Mouse (Mus musculus) liver, embryonic 15.5 days (tissue): ENCODE data around the gene Mthfd1l. TPM values are rescaled to one million over a fixed set of nuclear protein-coding genes. Genes with fewer than 3 reads are reported as not detected.

Experiments used
- ATAC-seq: fragments of 200-750 bp; cut with Nextera tagmentation; 2 replicates; pipeline ENCODE4 v1.8.0; 2017; ENCODE audit warnings: moderate number of reproducible peaks, mild to moderate bottlenecking, moderate library complexity; ENCODE audit not compliant: insufficient read depth
- H3K27ac ChIP-seq: fragments of 300-500 bp; sonication (generic); replicated peaks from 2 replicates; pipeline ENCODE4 v1.5.1; 2015; ENCODE audit warnings: mild to moderate bottlenecking, inconsistent platforms
- H3K27me3 ChIP-seq: fragments of 300-500 bp; sonication (generic); 2 replicates; pipeline ENCODE4 v1.6.1; 2015; ENCODE audit warnings: mild to moderate bottlenecking, inconsistent platforms
- H3K36me3 ChIP-seq: fragments of 300-500 bp; sonication (generic); replicated peaks from 2 replicates; pipeline ENCODE4 v1.6.1; 2015; ENCODE audit warnings: moderate library complexity, mild to moderate bottlenecking, inconsistent platforms
- H3K4me1 ChIP-seq: fragments of 300-500 bp; sonication (generic); replicated peaks from 2 replicates; pipeline ENCODE4 v1.6.1; 2015; ENCODE audit warnings: inconsistent platforms
- H3K4me2 ChIP-seq: fragments of 300-500 bp; sonication (generic); 2 replicates; pipeline ENCODE4 v1.6.1; 2015; ENCODE audit warnings: moderate library complexity, mild to moderate bottlenecking, inconsistent platforms
- H3K4me3 ChIP-seq: fragments of 300-500 bp; sonication (generic); replicated peaks from 2 replicates; pipeline ENCODE4 v1.5.1; 2015; ENCODE audit warnings: mild to moderate bottlenecking, inconsistent platforms
- H3K9ac ChIP-seq: fragments of 300-500 bp; sonication (generic); 2 replicates; pipeline ENCODE4 v1.6.1; 2015; ENCODE audit warnings: moderate library complexity, mild to moderate bottlenecking, inconsistent platforms
- H3K9me3 ChIP-seq: fragments of 300-500 bp; sonication (generic); replicated peaks from 2 replicates; pipeline ENCODE4 v1.6.1; 2016; ENCODE audit warnings: inconsistent platforms
- WGBS: fragments of 180-500 bp; shearing (Covaris S2); methylation state at CpG from one replicate; pipeline ENCODE4 v1.1.7; 2015; ENCODE audit warnings: mixed read lengths; ENCODE audit not compliant: insufficient replicate concordance; 5-methylcytosine and 5-hydroxymethylcytosine counted together
- polyA plus RNA-seq: library from polyadenylated mRNA; unstranded; fragments of >200 nt; fragmentation: Nextera tagmentation; extraction: Ambion mirVana; gene quantifications from 2 replicates; pipeline ENCODE4 v1.2.1, GENCODE M21; 2015

Gene Mthfd1l
- polyA plus RNA-seq, 1 experiment from 2014 or later = 18.9 TPM

- Histone ChIP-seq H3K4me3 (no peak overlapping the region), H3K36me3 (peaks cover 12% of the 10 kb centered on the region; the same call in 1 of the 2 replicates), H3K27ac (no peak overlapping the region), H3K4me1 (0 out of 2 replicates have a peak, but pooled peaks cover 3% of the 10 kb centered on the region), H3K27me3 (no peaks in the 10 kb centered on the region), H3K9ac (no peak overlapping the region), H3K4me2 (no peak overlapping the region), H3K9me3 (no peaks in the 10 kb centered on the region)
- ATAC-seq = no peak
- 81% methylated on average over 10 of the region's 10 CpGs for WGBS
Measured at GRCm38 (mm10) chr10:4142816-4143215, 169.9 kb downstream of the Mthfd1l start.

- ATAC-seq = no peak
- Histone ChIP-seq H3K4me1 (0 out of 2 replicates have a peak, but pooled peaks cover 3% of the 10 kb centered on the region), H3K27me3 (no peaks in the 10 kb centered on the region), H3K27ac (no peak overlapping the region), H3K9me3 (no peaks in the 10 kb centered on the region), H3K4me2 (no peak overlapping the region), H3K36me3 (peaks cover 17% of the 10 kb centered on the region; the same call in 1 of the 2 replicates), H3K4me3 (no peak overlapping the region), H3K9ac (no peak overlapping the region)
- 68% methylated on average over 1 of the region's 1 CpGs for WGBS
Measured at GRCm38 (mm10) chr10:4143381-4143780, 170.5 kb downstream of the Mthfd1l start.

- 81% methylated on average over 16 of the region's 16 CpGs for WGBS
- H3K36me3 ChIP-seq = peaks cover 24% of the 10 kb centered on the region
- no peak for ATAC-seq
Measured at GRCm38 (mm10) chr10:4145080-4145807, 172.3 kb downstream of the Mthfd1l start.

DNA sequence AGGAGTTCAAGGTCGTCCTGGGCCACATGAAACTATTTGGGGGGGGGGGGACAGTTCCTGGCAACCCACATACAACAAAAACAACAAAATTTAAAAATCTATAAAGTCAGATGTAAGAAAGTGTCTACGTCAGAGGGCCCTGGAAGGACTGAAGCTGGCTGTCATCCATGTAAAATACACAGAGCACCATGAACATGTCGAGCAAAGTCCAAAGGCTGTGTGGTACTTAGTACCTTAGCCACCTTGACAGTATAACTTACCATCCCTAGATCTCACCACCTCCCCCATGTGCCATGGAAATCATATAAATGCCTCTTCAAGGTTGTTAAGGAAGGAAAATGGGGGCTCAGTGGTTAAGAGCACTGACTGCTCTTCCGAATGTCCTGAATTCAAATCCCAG lies 174.0 kb downstream of the Mthfd1l start:
- peaks cover 37% of the 10 kb centered on the region for H3K36me3 ChIP-seq
- WGBS = 74% methylated on average over 4 of the region's 4 CpGs
- no peak for ATAC-seq

More at GRCm38 (mm10) chr10:4145080-4145807, 172.3 kb downstream of the Mthfd1l start:
- Histone ChIP-seq H3K27ac (no peak overlapping the region), H3K27me3 (no peaks in the 10 kb centered on the region), H3K9me3 (no peaks in the 10 kb centered on the region), H3K4me1 (no peaks in the 10 kb centered on the region), H3K4me3 (no peak overlapping the region), H3K4me2 (no peak overlapping the region), H3K9ac (no peak overlapping the region)

GRCm38 (mm10) chr10:4151159-4151558 lies 178.2 kb downstream of the Mthfd1l start:
- no peaks in the 10 kb centered on the region for H3K27me3 ChIP-seq
- peaks cover 40% of the 10 kb centered on the region for H3K36me3 ChIP-seq
- H3K4me2 ChIP-seq = no peak overlapping the region
- no peaks in the 10 kb centered on the region for H3K9me3 ChIP-seq
- no peak overlapping the region for H3K27ac ChIP-seq
- no peak overlapping the region for H3K4me3 ChIP-seq
- H3K4me1 ChIP-seq = 0 out of 2 replicates have a peak, but pooled peaks cover 3% of the 10 kb centered on the region
- no peak overlapping the region for H3K9ac ChIP-seq
- 79% methylated on average over 4 of the region's 4 CpGs for WGBS
- no peak for ATAC-seq

More for the DNA sequence above, 174.0 kb downstream of the Mthfd1l start:
- no peak overlapping the region for H3K9ac ChIP-seq
- H3K4me2 ChIP-seq = no peak overlapping the region
- no peaks in the 10 kb centered on the region for H3K27me3 ChIP-seq
- no peak overlapping the region for H3K27ac ChIP-seq
- H3K4me1 ChIP-seq = no peaks in the 10 kb centered on the region
- no peaks in the 10 kb centered on the region for H3K9me3 ChIP-seq
- no peak overlapping the region for H3K4me3 ChIP-seq

- H3K27me3 ChIP-seq = no peaks in the 10 kb centered on the region
- no peak overlapping the region for H3K4me2 ChIP-seq
- ATAC-seq = no peak
- no peak overlapping the region for H3K27ac ChIP-seq
- no peaks in the 10 kb centered on the region for H3K9me3 ChIP-seq
- no peak overlapping the region for H3K9ac ChIP-seq
- 0 out of 2 replicates have a peak, but pooled peaks cover 3% of the 10 kb centered on the region for H3K4me1 ChIP-seq
- H3K36me3 ChIP-seq = peaks cover 46% of the 10 kb centered on the region
- WGBS = 76% methylated on average over 12 of the region's 12 CpGs
- H3K4me3 ChIP-seq = no peak overlapping the region
Measured at GRCm38 (mm10) chr10:4151862-4152776, 179.2 kb downstream of the Mthfd1l start.

DNA sequence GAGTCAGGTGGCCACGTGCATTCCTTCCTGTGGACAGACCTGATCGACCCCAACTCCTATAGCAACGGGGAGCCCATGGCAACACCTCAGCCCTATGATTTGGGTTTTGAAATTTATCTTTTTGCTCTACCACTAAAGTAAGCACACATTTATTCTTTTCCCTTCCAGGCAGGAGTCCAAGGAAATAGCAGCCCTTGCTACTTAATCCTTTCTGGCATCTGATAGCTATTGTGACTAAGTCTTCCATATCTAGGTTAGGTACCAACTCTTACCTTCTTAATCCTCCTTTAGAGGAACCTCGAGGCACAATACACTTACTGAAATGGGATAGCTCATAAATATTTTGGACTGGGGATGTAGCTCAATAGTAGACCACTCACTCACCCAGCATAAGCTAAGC lies 180.1 kb downstream of the Mthfd1l start:
- no peak overlapping the region for H3K27ac ChIP-seq
- 69% methylated on average over 4 of the region's 4 CpGs for WGBS
- peaks cover 41% of the 10 kb centered on the region for H3K36me3 ChIP-seq
- no peak overlapping the region for H3K9ac ChIP-seq
- H3K9me3 ChIP-seq = no peaks in the 10 kb centered on the region
- ATAC-seq = no peak
- H3K4me3 ChIP-seq = no peak overlapping the region
- 0 out of 2 replicates have a peak, but pooled peaks cover 3% of the 10 kb centered on the region for H3K4me1 ChIP-seq
- no peaks in the 10 kb centered on the region for H3K27me3 ChIP-seq
- no peak overlapping the region for H3K4me2 ChIP-seq

DNA sequence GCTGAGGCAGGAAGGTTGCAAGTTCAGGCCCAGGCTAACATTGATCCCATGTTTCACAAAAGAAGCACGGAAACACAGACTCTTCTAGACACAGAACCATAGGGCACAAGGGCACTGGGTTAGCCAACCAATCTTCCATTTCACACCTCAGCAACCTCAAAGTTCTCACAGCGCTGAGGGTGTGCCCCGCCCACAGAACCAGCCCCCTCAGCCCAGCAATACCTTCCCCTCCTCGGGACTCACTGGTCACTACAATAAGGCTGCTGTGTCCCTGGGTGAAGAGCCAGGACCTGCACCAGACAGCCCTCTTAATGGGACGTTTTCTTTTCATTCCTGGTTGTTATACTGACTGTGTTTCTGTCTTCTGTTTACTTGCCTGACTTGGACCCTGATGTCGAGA lies 181.1 kb downstream of the Mthfd1l start:
- Histone ChIP-seq H3K4me1 (peaks cover 3% of the 10 kb centered on the region; the same call in 1 of the 2 replicates), H3K27me3 (no peaks in the 10 kb centered on the region), H3K4me2 (no peak overlapping the region), H3K27ac (no peak overlapping the region), H3K9ac (no peak overlapping the region), H3K9me3 (no peaks in the 10 kb centered on the region), H3K36me3 (peaks cover 32% of the 10 kb centered on the region), H3K4me3 (no peak overlapping the region)
- ATAC-seq = no peak
- WGBS = 60% methylated on average over 6 of the region's 6 CpGs

DNA sequence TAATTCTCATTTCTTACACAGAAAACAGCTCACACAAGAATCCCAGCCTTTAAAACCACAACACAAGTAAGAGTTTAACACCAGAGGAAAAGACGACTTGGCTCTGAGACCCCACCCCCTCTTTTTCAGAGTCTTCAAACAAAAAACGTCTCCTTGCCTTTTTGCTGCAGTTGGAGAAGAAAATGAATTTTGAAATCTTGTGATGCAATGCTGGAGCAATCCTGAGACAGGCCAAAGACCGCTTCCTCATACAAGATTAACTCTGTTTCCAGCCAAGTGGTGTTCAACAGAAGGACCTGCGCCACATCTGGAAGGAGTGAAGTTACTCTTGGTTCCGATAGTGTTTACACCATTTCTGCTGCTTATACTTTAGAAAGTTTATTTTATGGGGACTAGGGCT lies 182.6 kb downstream of the Mthfd1l start:
- H3K9me3 ChIP-seq = no peaks in the 10 kb centered on the region
- H3K36me3 ChIP-seq = peaks cover 19% of the 10 kb centered on the region
- peaks cover 3% of the 10 kb centered on the region; the same call in 1 of the 2 replicates for H3K4me1 ChIP-seq
- no peak overlapping the region for H3K9ac ChIP-seq
- H3K27me3 ChIP-seq = no peaks in the 10 kb centered on the region
- no peak overlapping the region for H3K27ac ChIP-seq
- no peak for ATAC-seq
- H3K4me3 ChIP-seq = no peak overlapping the region
- H3K4me2 ChIP-seq = no peak overlapping the region
- WGBS = 68% methylated on average over 5 of the region's 5 CpGs

- H3K36me3 ChIP-seq = peaks cover 9% of the 10 kb centered on the region
- WGBS = 70% methylated on average over 5 of the region's 5 CpGs
- no peak overlapping the region for H3K27ac ChIP-seq
- no peaks in the 10 kb centered on the region for H3K9me3 ChIP-seq
- peaks cover 9% of the 10 kb centered on the region; the same call in 1 of the 2 replicates for H3K4me1 ChIP-seq
- H3K9ac ChIP-seq = no peak overlapping the region
- H3K27me3 ChIP-seq = no peaks in the 10 kb centered on the region
- H3K4me3 ChIP-seq = no peak overlapping the region
- H3K4me2 ChIP-seq = no peak overlapping the region
- ATAC-seq = no peak
Measured at GRCm38 (mm10) chr10:4158533-4158932, 185.6 kb downstream of the Mthfd1l start.

DNA sequence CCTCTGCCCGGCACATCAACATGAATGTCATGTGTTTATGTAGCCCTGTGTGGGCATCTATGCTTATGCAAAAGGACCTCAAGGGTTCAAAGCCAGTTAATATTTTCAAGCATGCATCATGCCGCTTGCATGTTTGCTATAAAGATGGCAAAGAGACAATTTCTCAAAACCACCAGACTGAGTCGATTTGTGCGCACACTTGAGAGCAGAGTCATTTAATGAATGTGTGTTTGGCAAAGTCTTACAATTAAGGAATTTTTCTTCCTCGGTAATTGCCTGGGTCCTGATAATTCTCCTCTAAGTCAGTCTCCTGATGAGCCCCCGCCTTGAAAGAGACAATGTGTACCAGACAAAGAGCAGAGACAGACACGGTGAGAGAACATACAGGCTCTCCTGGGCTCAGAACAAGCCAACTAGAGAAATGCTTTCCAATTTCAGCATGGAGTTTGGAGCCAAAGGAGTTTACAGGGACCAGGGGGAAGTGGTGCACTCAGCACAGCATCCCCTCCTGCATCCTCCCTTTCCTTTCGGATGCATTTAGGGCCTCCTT lies 186.7 kb downstream of the Mthfd1l start:
- 73% methylated on average over 8 of the region's 8 CpGs for WGBS
- Histone ChIP-seq H3K9ac (no peak overlapping the region), H3K9me3 (no peaks in the 10 kb centered on the region), H3K27ac (no peak overlapping the region), H3K4me1 (peaks cover 6% of the 10 kb centered on the region; the same call in 1 of the 2 replicates), H3K4me2 (no peak overlapping the region), H3K4me3 (no peak overlapping the region), H3K36me3 (peaks cover 9% of the 10 kb centered on the region), H3K27me3 (no peaks in the 10 kb centered on the region)
- no peak for ATAC-seq
